22 mouse cellular contexts compared by ENCODE assay signal in genomic region chr1:167497991-167498390, GRCm38 (mm10). TPM values are rescaled to one million over a fixed set of nuclear protein-coding genes. Genes with fewer than 3 reads are reported as not detected.
A peak's percentile ranks its signal among the peaks of the same experiment; 100 is the strongest.
DNase-seq lines count a peak whose midpoint lies in the region; ATAC-seq and TF ChIP-seq lines count a peak whose summit lies in the region.
"Had no signal": no experiment of that assay in that cellular context is flagged by ENCODE, and none has a peak within 500 bp of the region (broad histone marks: within the 10 kb centered on the region; RNA-seq: fewer than 3 reads in every experiment).

No protein-coding gene starts in this region.

- no peak for ATAC-seq in megakaryocyte, adult 5-6 weeks (ENCODE audit: poor library complexity, severe bottlenecking)
- ATAC-seq in hindbrain, embryonic 12.5 days (ENCODE audit: low FRiP score): peak; percentile 55; the same call in 1 of the 2 replicates
- ATAC-seq: inflammation-experienced regulatory T-cells, adult 6 months had no signal

- DNase-seq in ES-CJ7 (ENCODE audit: low read depth, low spot score): peak; percentile 97
- DNase-seq in embryonic facial prominence, embryonic 10.5 days (ENCODE audit: low spot score): no peak
- no peak for DNase-seq in lung, postnatal 25 days (ENCODE audit: low spot score)
- no peak for DNase-seq in thymus, postnatal 36 days
- no peak for DNase-seq in left cerebral cortex, adult 2 months (ENCODE audit: extremely low spot score in 1 of 2, low spot score in 2 of 2)
- DNase-seq: adrenal gland, adult 8-10 months; cerebellum, adult 18-20 months; cerebellum, postnatal 36 days; heart, postnatal 14 days; layer of hippocampus, postnatal 36 days; left cerebral cortex, postnatal 4 days; lung, adult 2 months had no signal

- H3K27me3 ChIP-seq in megakaryocyte, embryonic 14.5 days (replicated peaks): peaks cover 13% of the 10 kb centered on the region
- H3K27me3 ChIP-seq in embryonic facial prominence, embryonic 10.5 days (replicated peaks; ENCODE audit: low read depth, poor library complexity, severe bottlenecking): peaks cover 13% of the 10 kb centered on the region
- H3K27me3 ChIP-seq in hindbrain, embryonic 12.5 days: no peaks in the 10 kb centered on the region

- WGBS in embryonic facial prominence, embryonic 10.5 days: 24% methylated on average over 10 of the region's 10 CpGs
- WGBS in hindbrain, embryonic 12.5 days: 28% methylated on average over 10 of the region's 10 CpGs

- H3K9me3 ChIP-seq in megakaryocyte, embryonic 14.5 days: no peaks in the 10 kb centered on the region
- no peaks in the 10 kb centered on the region for H3K9me3 ChIP-seq in embryonic facial prominence, embryonic 10.5 days
- no peaks in the 10 kb centered on the region for H3K9me3 ChIP-seq in hindbrain, embryonic 12.5 days (replicated peaks)
- H3K9me3 ChIP-seq: heart, embryonic 10.5 days; kidney, embryonic 15.5 days had no signal

- H3K4me1 ChIP-seq in megakaryocyte, embryonic 14.5 days: peaks cover 9% of the 10 kb centered on the region
- H3K4me1 ChIP-seq in embryonic facial prominence, embryonic 10.5 days: peaks cover 39% of the 10 kb centered on the region
- H3K4me1 ChIP-seq in hindbrain, embryonic 12.5 days: peaks cover 16% of the 10 kb centered on the region

- H3K36me3 ChIP-seq in megakaryocyte, embryonic 14.5 days (replicated peaks; ENCODE audit: low read length): no peaks in the 10 kb centered on the region
- no peaks in the 10 kb centered on the region for H3K36me3 ChIP-seq in embryonic facial prominence, embryonic 10.5 days (replicated peaks)
- no peaks in the 10 kb centered on the region for H3K36me3 ChIP-seq in hindbrain, embryonic 12.5 days
- H3K36me3 ChIP-seq: G1E; heart, embryonic 10.5 days; kidney, embryonic 15.5 days had no signal

- intact Hi-C loops in left cerebral cortex, adult 2 months (cut with DNase I): no loop called here

- H3K4me2 ChIP-seq in hindbrain, embryonic 12.5 days (replicated peaks): no peak overlapping the region
- H3K4me2 ChIP-seq: kidney, embryonic 15.5 days; liver, embryonic 11.5 days had no signal

- no peak for TF ChIP-seq CTCF in left cerebral cortex, adult 2 months (IDR thresholded peaks at IDR 0.05)

- peak overlapping the region; percentile 65 for H3K4me3 ChIP-seq in megakaryocyte, embryonic 14.5 days (replicated peaks)
- H3K4me3 ChIP-seq in embryonic facial prominence, embryonic 10.5 days: no peak overlapping the region
- no peak overlapping the region for H3K4me3 ChIP-seq in hindbrain, embryonic 12.5 days
- no peak overlapping the region for H3K4me3 ChIP-seq in left cerebral cortex, adult 2 months
- H3K4me3 ChIP-seq: erythroblast, embryonic 14.5 days; heart, embryonic 10.5 days; kidney, embryonic 15.5 days had no signal

- no peak overlapping the region for H3K9ac ChIP-seq in hindbrain, embryonic 12.5 days
- H3K9ac ChIP-seq: kidney, embryonic 15.5 days had no signal

- H3K27ac ChIP-seq in embryonic facial prominence, embryonic 10.5 days (replicated peaks): 0 out of 2 replicates have a peak overlapping the region, but pooled peaks have one; percentile 24
- H3K27ac ChIP-seq in hindbrain, embryonic 12.5 days: 0 out of 2 replicates have a peak overlapping the region, but pooled peaks have one; percentile 40
- no peak overlapping the region for H3K27ac ChIP-seq in left cerebral cortex, adult 2 months
- H3K27ac ChIP-seq: heart, embryonic 10.5 days; kidney, embryonic 15.5 days; macrophage had no signal

RNA-seq across cellular contexts. Expression of gene Lrrc52, which starts 31.4 kb away (rescaled TPM):
- polyA plus RNA-seq in megakaryocyte, embryonic 14.5 days (2012; ENCODE audit: insufficient read depth, low replicate concordance): not detected in 2 replicates
- not detected in 2 replicates for total RNA-seq in megakaryocyte, adult 5-6 weeks (2015)
- not detected in 2 replicates for total RNA-seq in megakaryocyte, adult 5-6 weeks (2017)
- polyA plus RNA-seq in embryonic facial prominence, embryonic 10.5 days (2016; fragmentation: Nextera tagmentation; extraction: Ambion mirVana): not detected in 2 replicates
- polyA plus RNA-seq in hindbrain, embryonic 12.5 days (2016; fragmentation: Nextera tagmentation; extraction: Ambion mirVana): not detected in 2 replicates
- not detected for total RNA-seq in left cerebral cortex, adult 2 months (2021)
- total RNA-seq: layer of hippocampus, postnatal 36 days; left cerebral cortex, postnatal 4 days had no signal
- polyA plus RNA-seq: erythroblast, embryonic 14.5 days; G1E; inflammation-experienced regulatory T-cells, adult 6 months; kidney, embryonic 15.5 days; macrophage had no signal
